Mouse (Mus musculus) ovary, postnatal 10 days (tissue): ENCODE measurements around the gene Shb.
A peak's percentile ranks its signal among the peaks of the same experiment; 100 is the strongest.

ENCODE experiments used
- DNase-seq: peaks from one replicate; pipeline ENCODE4 v3.0.0; 2022; ENCODE audit warnings: low spot score

The Shb gene

DNA sequence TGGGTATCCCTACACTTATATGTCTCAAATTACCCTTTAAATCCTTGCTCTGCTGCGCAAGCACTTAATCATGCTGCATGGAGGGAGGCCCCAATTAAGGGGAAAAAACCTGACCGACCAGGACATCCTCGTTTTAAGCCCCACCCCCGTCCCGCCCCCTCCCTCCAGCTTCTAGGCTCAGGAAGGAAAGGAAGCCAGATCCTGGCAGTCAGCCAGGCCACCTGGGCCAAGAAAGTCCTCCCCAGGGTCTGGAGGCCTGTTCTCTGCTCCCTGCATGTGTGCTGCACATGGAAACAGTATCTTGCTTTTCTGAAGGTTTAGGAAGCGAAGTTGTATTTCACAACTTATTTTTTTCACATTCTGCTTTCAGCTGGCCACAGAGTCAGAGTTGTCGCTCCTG is at the start of gene Shb:
Gene Shb (minus strand): TSS at position 96 of the 400 bp plus-strand sequence.
- DNase-seq: peak; percentile 54

DNA sequence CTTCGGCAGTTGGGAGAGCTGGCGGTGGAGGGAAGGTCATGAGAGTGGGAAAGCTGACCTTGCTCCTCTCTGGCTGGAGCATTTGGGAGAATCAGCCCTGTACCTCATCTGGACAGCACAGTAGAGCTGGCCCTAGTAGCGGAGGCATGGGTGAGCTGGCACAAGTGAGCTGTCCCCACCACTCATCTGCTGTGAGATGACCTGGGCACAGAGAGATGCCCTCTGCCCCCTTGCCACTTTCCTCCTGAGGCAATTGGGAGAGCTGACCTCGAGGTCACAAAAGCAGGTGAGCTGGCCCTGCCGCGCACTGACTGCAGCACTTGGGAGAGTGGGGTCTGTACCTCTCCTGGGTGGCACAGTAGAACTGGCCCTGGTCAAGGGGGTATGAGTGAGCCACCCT is 48.8 kb upstream of the Shb start:
- no peak for DNase-seq

DNA sequence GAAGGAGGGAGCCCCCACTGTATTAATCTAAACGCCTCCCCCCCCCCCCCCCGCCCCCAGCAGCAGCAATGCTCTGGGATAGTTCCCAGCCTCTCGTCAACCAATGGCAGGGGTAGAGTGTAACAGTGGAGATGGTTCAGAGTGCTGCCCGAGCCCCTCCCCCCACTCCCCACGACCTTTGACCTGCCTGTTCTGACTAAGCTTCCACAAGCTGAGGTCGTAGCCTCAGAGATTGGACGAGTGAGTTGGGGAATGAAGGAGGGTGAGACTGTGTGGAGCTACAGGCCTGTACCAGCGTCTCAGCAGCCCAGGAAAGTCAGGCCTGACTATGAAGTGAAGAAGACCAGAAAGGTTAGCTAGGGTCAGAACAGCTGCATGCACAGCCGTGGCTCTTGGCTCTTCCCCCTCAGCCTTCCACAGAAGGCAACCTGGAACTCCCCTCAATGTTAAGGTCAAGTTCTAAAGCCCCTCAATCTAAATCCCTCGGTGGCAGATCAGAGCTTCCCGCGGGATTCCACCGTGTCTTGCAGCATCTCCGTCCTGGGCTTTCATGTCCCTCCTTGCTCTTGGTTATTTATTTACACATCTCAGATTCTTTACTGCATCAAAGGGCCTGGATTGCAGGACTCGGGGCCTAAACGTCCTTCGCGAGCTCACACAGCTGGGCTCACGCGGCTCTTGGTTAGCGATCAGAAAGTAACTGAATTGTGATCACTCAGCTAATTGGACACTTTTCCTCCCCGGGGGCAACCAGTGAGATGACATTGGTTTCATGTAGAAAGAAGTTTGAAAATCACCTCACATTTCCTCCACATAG is 46.5 kb upstream of the Shb start:
- no peak for DNase-seq

DNA sequence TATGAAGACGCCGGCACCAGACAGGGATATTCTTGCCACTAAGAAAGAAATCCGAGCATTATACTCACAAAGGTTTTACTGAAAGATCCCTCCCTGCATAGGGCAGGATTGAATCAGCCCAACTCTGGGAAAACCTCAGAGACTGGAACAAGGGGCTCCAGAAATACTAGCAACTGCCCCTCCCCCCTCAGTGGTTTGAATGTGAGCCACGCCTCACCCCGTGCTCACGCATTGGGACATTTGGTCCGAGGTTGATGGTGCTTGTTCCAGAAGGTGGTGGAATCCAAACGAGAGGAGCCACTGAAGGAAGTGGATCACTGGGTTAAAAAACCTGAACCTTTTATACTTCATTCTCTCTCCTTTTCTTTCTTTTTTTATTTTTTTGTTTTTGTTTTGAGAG is 45.4 kb upstream of the Shb start:
- no peak for DNase-seq

DNA sequence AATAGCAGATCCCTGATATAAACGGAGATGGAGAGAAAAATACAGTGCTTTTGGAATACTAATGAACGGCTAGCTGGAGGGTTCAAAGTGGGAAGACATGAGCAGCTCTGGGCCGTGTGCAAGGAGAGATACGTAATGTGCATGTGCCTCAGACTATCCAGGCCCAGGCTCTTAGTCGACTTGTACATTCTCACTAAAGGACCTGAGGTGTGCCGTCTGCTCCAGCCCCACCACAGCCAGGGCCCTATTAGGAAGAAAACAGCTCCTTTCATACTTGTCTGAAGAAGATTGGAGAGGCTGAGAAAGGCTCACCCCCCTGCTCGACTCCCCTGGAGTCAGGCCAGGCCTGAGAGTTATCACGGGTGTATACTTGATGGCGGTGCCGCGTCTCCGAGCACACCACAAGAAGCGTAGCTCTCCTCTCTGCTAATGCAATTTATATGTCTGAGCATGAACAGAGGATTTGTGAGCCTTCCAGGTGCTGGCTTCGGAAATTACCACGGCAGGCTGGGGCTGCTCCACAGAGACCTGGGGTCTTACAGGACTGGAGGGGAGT is 42.4 kb upstream of the Shb start:
- DNase-seq: no peak

DNA sequence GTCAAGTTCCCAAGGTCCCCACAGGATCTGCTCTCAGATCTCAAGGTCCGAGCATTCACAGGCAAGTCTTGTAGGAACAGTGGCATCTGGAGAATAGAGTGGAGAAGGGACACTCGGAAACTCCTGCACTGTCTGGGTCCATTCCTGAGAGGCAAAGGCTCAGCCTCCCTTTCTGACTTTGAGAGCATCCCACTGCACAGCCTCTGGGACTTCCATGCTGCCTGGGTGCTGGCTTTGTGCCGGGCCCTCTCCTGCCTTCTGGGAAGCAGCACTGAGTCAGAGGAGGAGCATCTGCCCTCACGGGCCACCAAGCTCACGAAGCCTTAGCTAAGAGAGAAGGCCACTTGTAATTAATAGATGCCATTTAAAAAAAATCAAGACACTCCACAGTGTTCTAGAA is 37.3 kb upstream of the Shb start:
- no peak for DNase-seq

DNA sequence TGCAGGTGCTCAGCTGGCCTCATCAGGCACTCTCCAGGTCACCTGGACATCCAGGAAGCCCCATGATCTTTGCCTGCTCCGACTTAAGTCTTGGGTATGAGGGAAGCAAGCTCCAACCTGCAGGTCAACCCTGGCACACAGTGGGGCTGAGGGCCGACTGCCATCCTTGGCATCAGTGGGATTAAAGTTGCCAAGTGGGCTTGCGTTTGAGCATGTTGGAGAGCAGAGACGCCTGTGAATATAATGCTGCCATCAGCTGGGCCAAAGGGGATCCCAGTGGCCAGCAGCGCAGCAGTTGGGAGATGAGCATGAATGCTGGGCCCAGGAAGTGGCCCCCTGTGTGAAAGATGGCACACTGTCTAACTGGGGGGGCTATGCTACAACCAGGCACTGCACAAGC is 25.9 kb upstream of the Shb start:
- no peak for DNase-seq

DNA sequence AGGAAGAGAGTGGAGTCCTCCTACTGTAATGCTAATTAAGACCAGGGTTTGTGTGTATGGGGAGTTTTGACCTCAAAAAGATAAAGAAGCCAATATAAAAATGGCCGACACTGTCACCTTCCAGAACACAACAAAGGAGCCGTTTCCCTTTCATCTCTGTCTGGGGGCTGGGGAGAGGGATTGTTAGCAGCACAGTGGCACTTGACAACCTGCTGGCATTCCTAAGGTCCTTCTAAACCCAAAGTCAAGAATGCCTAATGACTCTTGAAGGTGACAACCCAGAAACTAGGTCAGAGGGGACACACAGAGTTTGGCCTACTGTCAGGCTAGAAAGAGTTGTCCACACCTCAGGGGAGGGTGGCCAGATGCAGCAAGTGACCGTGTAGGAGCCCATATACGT is 20.3 kb upstream of the Shb start:
- no peak for DNase-seq

DNA sequence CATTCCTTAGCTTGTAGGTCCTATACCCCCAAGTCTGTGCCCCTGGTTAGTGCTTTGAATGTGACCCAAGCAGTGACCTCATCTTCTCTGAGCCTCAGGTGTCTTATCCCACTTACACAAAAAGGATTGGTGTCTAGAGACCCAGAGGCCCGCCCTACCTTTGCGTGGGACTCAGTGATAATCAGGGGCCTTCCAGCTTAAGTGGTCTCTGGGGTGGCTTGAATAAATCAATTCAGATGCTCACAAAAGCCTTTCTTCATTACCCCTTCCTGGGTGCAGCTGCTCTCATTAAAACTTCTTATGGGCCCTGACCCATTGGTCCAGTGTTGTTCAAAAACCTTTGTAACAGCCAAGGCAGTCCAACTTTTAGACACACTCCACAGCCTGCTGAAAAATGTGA is 18.7 kb upstream of the Shb start:
- no peak for DNase-seq

DNA sequence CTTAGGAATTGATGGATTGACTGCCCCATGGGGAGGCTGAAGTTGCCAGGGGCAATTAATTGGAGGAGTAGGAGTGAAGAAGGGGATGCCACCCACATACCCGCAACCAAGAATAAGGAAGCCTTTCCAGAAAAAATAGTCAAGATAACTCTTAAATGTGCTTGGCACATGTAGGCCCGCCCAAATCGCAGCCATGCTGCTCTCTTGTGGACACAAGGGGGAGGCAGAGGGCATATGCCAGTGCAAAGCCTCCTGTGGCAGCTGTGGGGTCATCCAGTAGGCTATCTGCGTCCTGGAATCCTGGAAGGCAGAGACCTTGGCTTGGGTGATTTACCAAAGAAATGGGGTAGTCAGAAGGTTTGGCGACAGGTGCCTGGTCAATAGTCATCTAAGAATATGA is 17.2 kb upstream of the Shb start:
- no peak for DNase-seq

DNA sequence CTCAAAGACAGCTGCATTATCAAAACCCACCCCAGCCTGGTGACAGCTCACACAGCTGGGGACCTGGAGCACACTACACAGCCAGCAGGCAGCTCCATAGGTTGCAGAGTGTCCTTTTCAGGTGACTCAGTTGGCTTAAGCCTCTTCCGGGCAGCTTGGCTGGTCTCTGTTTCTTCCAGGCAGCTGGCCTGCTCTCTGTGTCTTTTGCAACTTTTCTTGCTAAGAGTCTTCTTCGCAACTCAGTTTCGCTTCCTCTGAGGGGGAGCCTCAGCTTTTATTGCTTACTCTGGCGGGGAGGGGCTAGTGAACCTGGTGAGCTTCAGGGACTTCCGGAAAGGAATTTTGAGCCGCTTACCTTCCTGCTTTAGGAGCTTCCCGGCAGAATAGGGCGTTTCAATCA is 13.6 kb upstream of the Shb start:
- no peak for DNase-seq

DNA sequence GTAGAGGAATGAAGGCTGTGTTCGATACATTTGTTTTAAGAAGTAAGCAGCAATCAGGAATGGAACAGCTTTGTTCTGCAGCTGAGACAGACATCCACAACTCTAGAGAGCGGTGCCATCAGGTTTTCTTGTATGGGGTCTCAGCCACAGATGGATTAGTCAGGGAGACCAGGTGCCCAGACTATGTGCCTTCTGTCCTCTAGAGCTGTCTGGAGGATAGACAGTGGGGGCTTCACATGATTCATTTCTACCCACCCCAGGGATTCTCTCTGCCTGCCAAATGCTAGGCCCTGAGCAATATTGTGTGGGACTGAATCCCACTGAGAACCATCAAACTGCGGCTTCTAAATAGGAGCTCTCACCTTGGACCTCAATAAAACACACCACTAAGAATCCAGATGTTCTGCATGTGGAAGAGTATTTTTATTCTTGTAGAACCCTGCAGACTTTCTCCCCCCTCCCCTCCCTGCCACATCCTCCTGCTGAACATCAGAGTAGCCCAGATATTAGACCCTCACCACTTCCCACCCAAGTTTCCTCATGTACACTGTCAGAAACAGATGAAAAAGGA is 11.3 kb upstream of the Shb start:
- DNase-seq: no peak

DNA sequence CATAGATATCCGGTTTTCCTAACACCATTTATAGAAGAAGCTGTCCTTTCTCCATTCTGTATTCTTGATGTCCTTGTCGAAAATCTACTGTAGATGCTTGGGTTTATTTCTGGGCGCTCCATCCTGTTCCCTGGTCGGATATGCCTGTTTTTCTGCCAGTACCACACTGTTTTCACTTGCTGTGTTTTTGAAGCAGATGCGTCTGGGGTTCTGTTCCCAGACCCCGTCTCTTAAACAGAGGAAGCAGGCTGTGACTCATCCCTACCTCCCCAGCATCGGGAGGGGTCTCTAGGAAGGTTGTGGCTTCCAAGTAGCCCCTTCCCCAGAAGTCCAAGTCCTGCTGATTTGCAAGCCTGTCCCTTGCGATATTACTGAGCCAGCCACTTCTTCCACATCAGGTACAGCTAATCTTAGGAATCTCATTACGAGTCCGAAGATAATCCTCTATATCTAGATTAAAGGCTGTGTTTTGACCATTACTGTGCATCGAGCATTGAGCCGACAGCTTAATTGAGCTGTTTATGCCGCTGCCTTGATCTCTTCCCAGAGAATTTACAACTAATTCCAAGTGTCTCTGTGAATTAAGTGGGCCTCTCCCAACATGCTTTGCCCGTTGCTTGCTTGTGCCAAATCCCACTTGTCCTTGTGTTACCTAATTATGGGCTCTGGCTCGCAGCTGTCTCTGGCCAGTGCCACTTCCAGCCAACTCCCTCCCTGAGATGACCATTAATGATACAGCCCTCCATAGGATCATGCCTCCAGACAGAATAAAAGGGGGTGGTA is 8.1 kb upstream of the Shb start:
- DNase-seq: no peak

DNA sequence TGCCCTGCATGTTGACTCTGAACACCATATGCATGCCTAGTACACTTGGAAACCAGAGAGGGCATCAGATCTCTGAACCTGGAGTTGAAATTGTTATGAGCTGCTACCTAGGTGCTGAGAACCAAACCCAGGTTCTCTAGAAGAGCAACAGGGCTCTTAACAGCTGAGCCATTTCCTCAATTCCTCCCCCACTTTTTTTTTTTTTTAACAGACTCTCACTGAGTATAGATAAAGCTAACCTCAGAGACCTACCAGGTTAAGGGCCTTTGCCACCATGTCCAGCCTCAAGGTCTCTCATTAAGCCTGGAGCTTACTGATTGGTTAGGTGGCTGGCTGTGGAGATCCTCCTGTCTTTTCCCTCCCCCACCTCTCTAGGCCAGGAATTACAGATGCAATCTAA is 6.9 kb upstream of the Shb start:
- no peak for DNase-seq

DNA sequence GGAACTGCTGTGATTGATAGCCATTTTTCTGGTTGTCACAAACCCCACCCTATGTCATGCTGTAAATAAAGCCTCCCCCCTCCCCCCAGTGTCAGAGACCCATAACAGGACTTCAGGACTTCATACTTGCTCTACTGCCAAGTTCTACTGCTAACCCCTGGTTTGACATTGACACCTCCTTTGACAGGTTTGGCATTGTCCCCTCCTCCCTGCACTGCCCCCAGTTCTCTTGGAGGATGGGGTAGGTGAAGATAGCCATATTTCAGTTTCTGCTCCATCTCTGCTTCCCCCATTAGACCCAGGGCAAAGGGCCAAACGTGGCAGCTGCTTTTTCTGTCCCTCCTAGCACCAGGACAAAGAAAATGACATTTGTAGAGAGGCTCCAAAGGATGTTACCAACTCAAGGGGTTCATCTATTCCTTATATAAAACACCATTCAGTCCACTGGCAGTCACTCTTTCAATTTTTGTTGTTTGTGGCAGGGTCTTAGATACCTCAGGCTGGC is 1.2 kb upstream of the Shb start:
- DNase-seq: no peak

DNA sequence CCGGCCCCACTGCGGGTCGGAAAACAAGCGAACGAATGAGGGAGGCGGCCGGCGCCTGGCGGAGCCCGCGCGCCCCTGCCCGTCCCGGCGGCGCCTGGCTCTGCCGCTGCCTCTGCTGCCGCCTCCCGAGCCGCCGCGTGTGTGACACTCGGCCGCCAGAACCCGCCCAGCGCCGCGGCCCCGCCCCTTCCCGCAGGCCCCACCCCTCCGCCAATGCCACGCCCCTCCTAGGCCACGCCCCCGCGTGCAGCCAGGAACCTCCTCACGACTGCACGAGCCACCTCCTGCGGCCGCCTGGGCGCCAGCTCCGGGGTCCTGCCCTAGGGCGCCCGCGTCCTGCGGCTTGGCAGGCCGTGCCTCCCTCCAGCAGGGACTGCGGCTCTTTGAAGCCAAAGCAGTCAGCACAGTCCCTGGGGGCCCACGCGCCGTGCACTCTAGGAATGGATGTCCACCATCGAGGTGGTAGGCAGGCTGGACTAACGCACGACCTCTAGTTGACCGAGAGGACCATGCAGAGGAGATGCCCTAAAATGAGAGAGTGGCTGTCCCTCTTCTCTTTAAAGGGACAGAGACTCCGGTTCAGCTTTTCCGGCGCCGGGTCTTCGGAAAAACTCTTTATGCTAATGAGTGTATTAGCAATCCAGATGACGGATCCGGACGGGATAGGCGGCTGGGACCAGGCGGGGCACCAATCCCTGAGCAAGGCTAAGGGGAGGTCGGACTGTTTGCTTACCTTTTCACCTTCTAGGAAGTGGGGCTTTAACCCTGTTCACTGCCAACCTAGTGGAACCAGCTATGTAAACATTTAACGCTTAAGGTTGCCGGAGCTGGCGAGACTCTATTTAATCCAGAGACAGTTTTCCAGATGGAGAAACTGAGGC is 1.4 kb downstream of the Shb start:
- DNase-seq: peak; percentile 87

DNA sequence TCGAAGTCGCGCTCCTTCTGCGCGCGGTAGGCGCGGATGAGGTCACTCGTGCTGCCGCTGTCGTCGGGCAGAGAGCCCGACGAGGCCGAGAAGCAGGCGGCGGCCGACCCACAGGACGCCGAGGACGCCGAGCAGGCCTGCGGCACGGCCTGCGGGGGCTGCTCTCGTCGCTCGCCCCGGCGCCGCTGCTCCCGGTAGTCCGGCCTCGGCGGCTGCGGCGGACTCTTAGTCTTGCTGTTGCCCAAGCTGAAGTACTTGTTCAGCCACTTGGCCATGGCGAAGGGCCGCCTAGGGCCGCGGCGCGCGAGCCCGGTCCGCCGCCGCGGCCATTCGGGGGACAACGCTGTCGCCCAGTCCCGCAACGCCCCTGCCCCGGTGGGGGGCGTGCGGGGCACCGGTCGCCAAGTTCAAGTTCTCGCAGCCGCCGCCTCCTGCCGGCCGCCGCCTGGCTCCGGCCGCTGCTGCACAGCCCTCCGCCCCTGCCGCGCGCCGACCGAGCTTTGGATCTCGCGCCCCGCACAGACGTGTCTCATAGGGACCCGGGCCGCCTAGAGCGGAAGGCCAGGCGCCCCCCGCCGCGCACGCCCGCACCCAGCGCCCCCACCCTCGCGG is 2.2 kb downstream of the Shb start:
- DNase-seq: no peak

DNA sequence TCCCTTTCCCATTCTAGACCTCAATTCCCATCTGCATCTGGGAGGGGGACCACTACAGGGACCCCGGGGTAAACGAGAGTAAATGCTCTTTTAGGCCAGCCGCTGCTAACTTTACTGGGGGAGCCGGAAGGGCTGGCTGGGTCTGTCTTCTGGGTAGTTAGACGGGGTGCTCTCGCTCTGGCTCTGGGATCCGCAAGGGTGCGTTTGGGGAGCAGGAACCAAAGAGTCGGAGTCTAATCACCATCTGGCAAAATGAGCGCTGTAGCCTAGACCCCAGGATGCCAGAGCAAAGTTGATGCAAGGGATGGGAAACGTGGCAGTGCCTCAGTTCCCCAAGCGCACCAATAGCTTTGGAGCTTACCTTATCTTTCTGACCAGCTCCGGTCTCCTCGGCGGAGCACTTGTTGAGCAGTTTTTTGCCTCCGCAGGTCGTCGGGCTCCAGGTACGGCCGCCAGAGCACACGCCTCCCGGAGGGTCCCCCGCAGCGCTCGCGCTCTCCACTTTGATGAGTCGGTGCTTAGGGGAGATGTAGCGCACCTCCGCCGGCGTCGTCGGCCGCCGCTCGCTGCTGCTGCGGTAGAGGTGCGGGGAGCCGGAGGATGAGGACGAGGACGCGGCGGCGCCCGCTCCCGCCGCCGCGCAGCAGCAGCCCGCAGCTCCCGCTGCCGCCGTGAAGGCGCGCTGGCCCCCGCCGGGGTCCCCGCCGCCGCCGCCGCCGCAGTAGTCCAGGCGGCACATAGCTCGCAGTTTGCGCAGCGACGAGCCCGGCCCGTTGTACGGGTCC is 2.9 kb downstream of the Shb start:
- no peak for DNase-seq

DNA sequence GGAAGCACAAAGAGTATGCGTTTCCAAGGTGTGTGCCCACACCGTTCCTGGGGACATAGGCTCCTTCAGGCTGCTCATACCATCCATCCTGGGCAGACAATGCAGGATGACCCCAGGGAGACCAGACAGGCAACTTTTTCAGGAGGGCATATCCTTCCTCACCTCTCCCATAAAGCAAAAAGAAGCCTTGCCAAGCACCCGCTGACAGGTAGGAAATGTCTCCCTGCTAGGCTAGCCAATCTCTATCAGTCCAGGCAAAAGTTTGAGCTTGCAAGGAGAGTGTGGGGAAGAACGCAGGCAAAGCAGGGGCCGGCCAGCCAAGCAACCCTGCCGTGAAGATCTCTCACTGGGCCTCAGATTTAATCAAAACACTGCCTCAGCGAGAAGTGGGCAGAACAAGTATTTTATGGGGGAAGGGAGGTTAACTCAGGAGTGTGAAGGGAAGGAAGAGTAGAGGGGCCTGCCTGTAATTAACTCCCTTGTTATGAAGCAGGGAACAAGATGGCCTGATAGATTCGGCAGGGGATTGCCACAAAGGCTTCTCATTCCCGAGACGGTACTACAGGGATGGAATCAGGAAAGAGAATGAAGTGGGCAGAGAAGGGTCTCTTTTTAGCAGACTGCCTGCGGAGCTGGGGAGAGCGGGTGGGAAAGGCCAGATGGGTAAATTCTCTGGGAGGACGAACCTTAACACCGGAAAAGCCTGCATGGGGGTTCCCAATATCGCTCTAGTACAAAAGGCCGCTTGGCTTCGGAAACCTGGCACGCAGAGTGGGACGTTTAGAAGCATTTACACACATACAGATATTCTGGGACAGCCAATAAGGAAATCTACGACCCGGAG is 3.7 kb downstream of the Shb start:
- DNase-seq: no peak
